Mouse (Mus musculus): ENCODE data around the gene Tnk1. TPM values are rescaled to one million over a fixed set of nuclear protein-coding genes. Genes with fewer than 3 reads are reported as not detected.

Tnk1 gene
- polyA plus RNA-seq, 1 experiment from 2014 or later: 5.0 TPM

GRCm38 (mm10) chr11:69806378-69806777, 52.2 kb downstream of the Tnk1 start:
- Histone ChIP-seq H3K4me3 (no peak overlapping the region), H3K27ac (no peak overlapping the region), H3K27me3 (peaks cover 45% of the 10 kb centered on the region), H3K4me2 (no peak overlapping the region), H3K9me3 (no peaks in the 10 kb centered on the region), H3K4me1 (peaks cover 38% of the 10 kb centered on the region), H3K9ac (no peak overlapping the region), H3K36me3 (no peaks in the 10 kb centered on the region)
- ATAC-seq (ENCODE audit: insufficient number of reproducible peaks, low FRiP score, low TSS enrichment, low read depth): no peak
- WGBS: 83% methylated on average over 4 of the region's 4 CpGs

- 12% methylated on average over 29 of the region's 29 CpGs for WGBS
- Histone ChIP-seq H3K9me3 (no peaks in the 10 kb centered on the region), H3K4me1 (peaks cover 49% of the 10 kb centered on the region), H3K4me2 (peak within 1 kb of the TSS; percentile 97), H3K36me3 (no peaks in the 10 kb centered on the region), H3K27ac (no peak within 1 kb of the TSS), H3K27me3 (peaks cover 54% of the 10 kb centered on the region), H3K9ac (no peak within 1 kb of the TSS), H3K4me3 (peak within 1 kb of the TSS; percentile 60)
- no peak for ATAC-seq (ENCODE audit: insufficient number of reproducible peaks, low FRiP score, low TSS enrichment, low read depth)
Measured at GRCm38 (mm10) chr11:69804972-69805909, 53.3 kb downstream of the Tnk1 start, which contains the start of gene Tmem102. Tmem102 (minus strand) TSS chr11:69805624.

- Histone ChIP-seq H3K27me3 (peaks cover 56% of the 10 kb centered on the region), H3K27ac (no peak overlapping the region), H3K4me3 (peak overlapping the region; percentile 60), H3K9me3 (no peaks in the 10 kb centered on the region), H3K4me1 (peaks cover 56% of the 10 kb centered on the region), H3K4me2 (peak overlapping the region; percentile 97), H3K36me3 (no peaks in the 10 kb centered on the region), H3K9ac (no peak overlapping the region)
- WGBS: 7% methylated on average over 12 of the region's 12 CpGs
- ATAC-seq (ENCODE audit: insufficient number of reproducible peaks, low FRiP score, low TSS enrichment, low read depth): no peak
Measured at GRCm38 (mm10) chr11:69804652-69804940, 53.9 kb downstream of the Tnk1 start.

DNA sequence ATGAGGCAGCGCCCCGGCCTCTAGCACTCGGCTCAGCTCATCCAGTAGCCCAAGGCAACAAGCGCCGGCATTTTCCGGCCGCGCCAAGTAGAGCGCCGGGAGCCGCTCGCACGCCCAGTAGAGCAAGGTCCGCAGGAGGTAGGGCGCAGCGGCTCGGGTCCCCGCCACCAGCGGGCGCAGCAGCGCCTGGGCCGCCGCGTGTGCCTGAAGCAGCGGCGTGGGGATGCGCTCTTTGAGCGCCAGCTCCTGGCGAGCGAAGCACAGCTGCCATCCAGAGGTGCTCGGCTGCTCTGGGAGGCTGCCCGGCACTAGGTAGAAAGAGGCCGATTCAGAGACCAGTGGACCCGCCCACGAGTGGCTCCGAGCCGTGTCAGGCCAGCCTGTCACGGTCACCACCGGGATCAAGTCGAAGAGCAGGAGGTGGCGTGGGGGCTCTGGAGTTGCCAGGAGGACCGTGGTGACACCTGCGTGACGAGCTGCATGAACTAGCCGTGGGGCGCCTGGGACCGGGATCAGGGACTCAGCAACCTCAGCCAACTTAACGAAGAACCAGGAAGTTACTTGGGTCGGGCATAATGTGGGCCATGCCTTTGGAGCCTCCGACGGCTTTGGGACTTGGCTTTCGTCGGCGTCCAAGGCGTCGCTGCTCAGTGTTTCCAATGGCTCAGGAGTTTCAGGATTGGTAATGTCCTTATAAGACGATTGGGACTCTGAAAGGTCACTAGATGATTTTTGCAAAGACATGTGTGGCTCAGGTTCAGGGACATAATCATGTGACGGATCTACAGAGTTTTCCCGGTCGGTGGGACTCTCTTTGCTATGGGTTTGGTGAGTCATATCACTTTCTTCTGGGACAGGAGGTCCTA, 54.5 kb downstream of the Tnk1 start:
- Histone ChIP-seq H3K4me2 (peak overlapping the region; percentile 97), H3K27ac (peak overlapping the region; percentile 35; the same call in 1 of the 2 replicates), H3K4me3 (peak overlapping the region; percentile 60), H3K36me3 (no peaks in the 10 kb centered on the region), H3K9ac (peak overlapping the region; percentile 40), H3K4me1 (peaks cover 62% of the 10 kb centered on the region), H3K9me3 (no peaks in the 10 kb centered on the region), H3K27me3 (peaks cover 56% of the 10 kb centered on the region)
- 2% methylated on average over 58 of the region's 60 CpGs for WGBS
- ATAC-seq (ENCODE audit: insufficient number of reproducible peaks, low FRiP score, low TSS enrichment, low read depth): peak; percentile 43; the same call in 1 of the 2 replicates

GRCm38 (mm10) chr11:69803328-69803727, 55.2 kb downstream of the Tnk1 start:
- WGBS: 4% methylated on average over 12 of the region's 12 CpGs
- Histone ChIP-seq H3K4me2 (peak overlapping the region; percentile 97), H3K9ac (peak overlapping the region; percentile 40; the same call in 1 of the 2 replicates), H3K36me3 (0 out of 2 replicates have a peak, but pooled peaks cover 2% of the 10 kb centered on the region), H3K4me1 (peaks cover 62% of the 10 kb centered on the region), H3K9me3 (no peaks in the 10 kb centered on the region), H3K27me3 (peaks cover 58% of the 10 kb centered on the region), H3K27ac (peak overlapping the region; percentile 35; the same call in 1 of the 2 replicates), H3K4me3 (peak overlapping the region; percentile 60)
- ATAC-seq (ENCODE audit: insufficient number of reproducible peaks, low FRiP score, low TSS enrichment, low read depth): 0 out of 2 replicates have a peak, but pooled peaks have one; percentile 0

GRCm38 (mm10) chr11:69802648-69803105, 55.9 kb downstream of the Tnk1 start:
- WGBS: under 1% methylated on average over 33 of the region's 33 CpGs
- no peaks in the 10 kb centered on the region for H3K9me3 ChIP-seq
- ATAC-seq (ENCODE audit: insufficient number of reproducible peaks, low FRiP score, low TSS enrichment, low read depth): peak; percentile 26; the same call in 1 of the 2 replicates
- peaks cover 62% of the 10 kb centered on the region for H3K4me1 ChIP-seq
- peak overlapping the region; percentile 40 for H3K9ac ChIP-seq
- H3K4me3 ChIP-seq: peak overlapping the region; percentile 60
- peaks cover 64% of the 10 kb centered on the region for H3K27me3 ChIP-seq
- peak overlapping the region; percentile 97 for H3K4me2 ChIP-seq
- 0 out of 2 replicates have a peak, but pooled peaks cover 6% of the 10 kb centered on the region for H3K36me3 ChIP-seq
- H3K27ac ChIP-seq: peak overlapping the region; percentile 59; the same call in 1 of the 2 replicates

DNA sequence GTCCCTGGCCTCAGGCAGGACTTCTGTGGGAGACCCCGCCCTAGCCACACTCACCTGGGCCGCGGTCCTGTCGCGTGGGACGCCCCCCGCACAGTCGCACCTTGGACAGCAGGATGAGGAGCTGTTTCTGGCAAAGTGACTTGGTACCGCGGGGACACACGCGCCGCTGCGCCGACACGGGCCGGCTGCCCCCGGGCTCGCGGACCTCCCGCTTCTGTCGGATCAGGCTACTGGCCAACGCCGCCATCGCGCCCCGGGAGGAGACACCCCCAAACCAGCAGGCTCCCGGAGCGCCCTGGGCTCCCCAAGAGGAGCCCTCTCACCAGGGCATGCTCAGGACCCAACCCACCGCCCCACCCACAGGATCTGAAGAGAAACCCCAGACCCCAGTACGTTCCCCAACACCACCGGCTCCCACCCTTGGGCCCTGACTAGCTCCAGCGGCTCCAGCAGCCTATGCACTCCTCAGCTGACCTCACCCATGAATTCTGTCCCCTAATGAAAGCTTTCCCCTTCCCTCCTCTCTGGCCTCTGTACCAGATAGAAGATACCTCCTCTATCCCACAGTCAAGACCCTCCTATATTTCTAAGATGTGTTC, 57.1 kb downstream of the Tnk1 start, which contains the start of gene Fgf11:
Gene Fgf11 (minus strand): TSS at position 479 of the 599 bp plus-strand sequence.
- ATAC-seq (ENCODE audit: insufficient number of reproducible peaks, low FRiP score, low TSS enrichment, low read depth): no peak
- peak within 1 kb of the TSS; percentile 60 for H3K4me3 ChIP-seq
- H3K36me3 ChIP-seq: 0 out of 2 replicates have a peak, but pooled peaks cover 8% of the 10 kb centered on the region
- peaks cover 60% of the 10 kb centered on the region for H3K27me3 ChIP-seq
- peak within 1 kb of the TSS; percentile 68 for H3K27ac ChIP-seq
- H3K4me1 ChIP-seq: peaks cover 62% of the 10 kb centered on the region
- H3K9ac ChIP-seq: peak within 1 kb of the TSS; percentile 43
- under 1% methylated on average over 33 of the region's 33 CpGs for WGBS
- H3K9me3 ChIP-seq: no peaks in the 10 kb centered on the region
- H3K4me2 ChIP-seq: peak within 1 kb of the TSS; percentile 97

Small RNA genes lying within 50 kb of the gene (microRNA-seq; reads per million reads assigned to microRNA genes)
- not detected for gene Mir6924

Other genes with a start within 250 kb of the Tnk1 start
- gene Shbg, start 240.8 kb downstream of the Tnk1 start, polyA plus RNA-seq (2015; fragmentation: Nextera tagmentation; extraction: Ambion mirVana): not detected in 2 replicates
- gene Sat2, start 236.7 kb downstream of the Tnk1 start, polyA plus RNA-seq (2015; fragmentation: Nextera tagmentation; extraction: Ambion mirVana): 15.7 and 16.2 TPM in 2 replicates
- gene Fxr2, start 225.7 kb downstream of the Tnk1 start, polyA plus RNA-seq (2015; fragmentation: Nextera tagmentation; extraction: Ambion mirVana): 26.8 and 27.1 TPM in 2 replicates
- 3.2 and 4.8 TPM in 2 replicates for gene Sox15, start 203.4 kb downstream of the Tnk1 start, polyA plus RNA-seq (2015; fragmentation: Nextera tagmentation; extraction: Ambion mirVana)
- 58.9 and 63.9 TPM in 2 replicates for gene Mpdu1, start 196.1 kb downstream of the Tnk1 start, polyA plus RNA-seq (2015; fragmentation: Nextera tagmentation; extraction: Ambion mirVana)
- gene Cd68, start 192.6 kb downstream of the Tnk1 start, polyA plus RNA-seq (2015; fragmentation: Nextera tagmentation; extraction: Ambion mirVana): 18.2 and 24.1 TPM in 2 replicates
- gene Eif4a1, start 186.3 kb downstream of the Tnk1 start, polyA plus RNA-seq (2015; fragmentation: Nextera tagmentation; extraction: Ambion mirVana): 443 and 469 TPM in 2 replicates
- gene Senp3, start 176.6 kb downstream of the Tnk1 start, polyA plus RNA-seq (2015; fragmentation: Nextera tagmentation; extraction: Ambion mirVana): 87.5 and 87.9 TPM in 2 replicates
- gene Tnfsf13, start 172.9 kb downstream of the Tnk1 start, polyA plus RNA-seq (2015; fragmentation: Nextera tagmentation; extraction: Ambion mirVana): 0.73 and 0.87 TPM in 2 replicates
- gene Tnfsf12, start 162.9 kb downstream of the Tnk1 start, polyA plus RNA-seq (2015; fragmentation: Nextera tagmentation; extraction: Ambion mirVana): 10.8 and 12.9 TPM in 2 replicates
- 4.8 and 5.7 TPM in 2 replicates for gene Tnfsfm13, start 162.6 kb downstream of the Tnk1 start, polyA plus RNA-seq (2015; fragmentation: Nextera tagmentation; extraction: Ambion mirVana)
- 20.0 and 20.9 TPM in 2 replicates for gene Polr2a, start 100.1 kb downstream of the Tnk1 start, polyA plus RNA-seq (2015; fragmentation: Nextera tagmentation; extraction: Ambion mirVana)
- gene Slc35g3, start 96.8 kb downstream of the Tnk1 start, polyA plus RNA-seq (2015; fragmentation: Nextera tagmentation; extraction: Ambion mirVana): 0.09 and 0.15 TPM in 2 replicates
- 5.1 and 5.4 TPM in 2 replicates for gene Zbtb4, start 92.8 kb downstream of the Tnk1 start, polyA plus RNA-seq (2015; fragmentation: Nextera tagmentation; extraction: Ambion mirVana)
- gene Chrnb1, start 62.8 kb downstream of the Tnk1 start, polyA plus RNA-seq (2015; fragmentation: Nextera tagmentation; extraction: Ambion mirVana): 18.6 and 30.0 TPM in 2 replicates
- 3.4 and 3.9 TPM in 2 replicates for gene Fgf11, start 56.9 kb downstream of the Tnk1 start, polyA plus RNA-seq (2015; fragmentation: Nextera tagmentation; extraction: Ambion mirVana)
- 8.1 and 8.9 TPM in 2 replicates for gene Tmem102, start 53.1 kb downstream of the Tnk1 start, polyA plus RNA-seq (2015; fragmentation: Nextera tagmentation; extraction: Ambion mirVana)
- gene Gm39566, start 43.4 kb downstream of the Tnk1 start, polyA plus RNA-seq (2015; fragmentation: Nextera tagmentation; extraction: Ambion mirVana): not detected in 2 replicates
- not detected in 2 replicates for gene Spem2, start 40.3 kb downstream of the Tnk1 start, polyA plus RNA-seq (2015; fragmentation: Nextera tagmentation; extraction: Ambion mirVana)
- gene Spem1, start 36.5 kb downstream of the Tnk1 start, polyA plus RNA-seq (2015; fragmentation: Nextera tagmentation; extraction: Ambion mirVana): 0.28 TPM in 1 of 2 replicates, not detected in the other
- gene Nlgn2, start 20.9 kb downstream of the Tnk1 start, polyA plus RNA-seq (2015; fragmentation: Nextera tagmentation; extraction: Ambion mirVana): 7.6 and 8.7 TPM in 2 replicates
- 325 and 365 TPM in 2 replicates for gene Tmem256, start 20.2 kb downstream of the Tnk1 start, polyA plus RNA-seq (2015; fragmentation: Nextera tagmentation; extraction: Ambion mirVana)
- gene Plscr3, start 12.4 kb downstream of the Tnk1 start, polyA plus RNA-seq (2015; fragmentation: Nextera tagmentation; extraction: Ambion mirVana): 132 and 134 TPM in 2 replicates
- gene Tmem95, start 19.3 kb upstream of the Tnk1 start, polyA plus RNA-seq (2015; fragmentation: Nextera tagmentation; extraction: Ambion mirVana): 0.31 and 0.73 TPM in 2 replicates
- 20.5 TPM in 2 replicates for gene Kctd11, start 22.7 kb upstream of the Tnk1 start, polyA plus RNA-seq (2015; fragmentation: Nextera tagmentation; extraction: Ambion mirVana)
- 2.7 and 3.1 TPM in 2 replicates for gene Acap1, start 36.8 kb upstream of the Tnk1 start, polyA plus RNA-seq (2015; fragmentation: Nextera tagmentation; extraction: Ambion mirVana)
- gene 2810408A11Rik, start 42.3 kb upstream of the Tnk1 start, polyA plus RNA-seq (2015; fragmentation: Nextera tagmentation; extraction: Ambion mirVana): 7.6 and 8.4 TPM in 2 replicates
- gene Neurl4, start 42.3 kb upstream of the Tnk1 start, polyA plus RNA-seq (2015; fragmentation: Nextera tagmentation; extraction: Ambion mirVana): 7.1 and 7.3 TPM in 2 replicates
- gene Gps2, start 55.2 kb upstream of the Tnk1 start, polyA plus RNA-seq (2015; fragmentation: Nextera tagmentation; extraction: Ambion mirVana): 71.5 and 77.1 TPM in 2 replicates
- 1,601 and 1,681 TPM in 2 replicates for gene Eif5a, start 63.2 kb upstream of the Tnk1 start, polyA plus RNA-seq (2015; fragmentation: Nextera tagmentation; extraction: Ambion mirVana)
- 3.6 and 4.6 TPM in 2 replicates for gene Ybx2, start 77.1 kb upstream of the Tnk1 start, polyA plus RNA-seq (2015; fragmentation: Nextera tagmentation; extraction: Ambion mirVana)
- 23.0 and 23.5 TPM in 2 replicates for gene Slc2a4, start 89.5 kb upstream of the Tnk1 start, polyA plus RNA-seq (2015; fragmentation: Nextera tagmentation; extraction: Ambion mirVana)
- gene Cldn7, start 106.0 kb upstream of the Tnk1 start, polyA plus RNA-seq (2015; fragmentation: Nextera tagmentation; extraction: Ambion mirVana): 8.1 and 13.1 TPM in 2 replicates
- gene Ctdnep1, start 122.4 kb upstream of the Tnk1 start, polyA plus RNA-seq (2015; fragmentation: Nextera tagmentation; extraction: Ambion mirVana): 24.6 and 32.0 TPM in 2 replicates
- 111 and 119 TPM in 2 replicates for gene Elp5, start 123.8 kb upstream of the Tnk1 start, polyA plus RNA-seq (2015; fragmentation: Nextera tagmentation; extraction: Ambion mirVana)
- 545 and 568 TPM in 2 replicates for gene Gabarap, start 132.4 kb upstream of the Tnk1 start, polyA plus RNA-seq (2015; fragmentation: Nextera tagmentation; extraction: Ambion mirVana)
- 72.2 and 81.6 TPM in 2 replicates for gene Phf23, start 137.0 kb upstream of the Tnk1 start, polyA plus RNA-seq (2015; fragmentation: Nextera tagmentation; extraction: Ambion mirVana)
- 42.2 and 43.1 TPM in 2 replicates for gene Dvl2, start 141.9 kb upstream of the Tnk1 start, polyA plus RNA-seq (2015; fragmentation: Nextera tagmentation; extraction: Ambion mirVana)
- gene Acadvl, start 156.7 kb upstream of the Tnk1 start, polyA plus RNA-seq (2015; fragmentation: Nextera tagmentation; extraction: Ambion mirVana): 92.2 and 100 TPM in 2 replicates
- gene Dlg4, start 158.2 kb upstream of the Tnk1 start, polyA plus RNA-seq (2015; fragmentation: Nextera tagmentation; extraction: Ambion mirVana): 9.6 and 10.7 TPM in 2 replicates
- gene Asgr1, start 195.4 kb upstream of the Tnk1 start, polyA plus RNA-seq (2015; fragmentation: Nextera tagmentation; extraction: Ambion mirVana): 0.93 and 1.1 TPM in 2 replicates
- gene Asgr2, start 233.9 kb upstream of the Tnk1 start, polyA plus RNA-seq (2015; fragmentation: Nextera tagmentation; extraction: Ambion mirVana): 0.54 and 0.83 TPM in 2 replicates